In the genomic region with DNA sequence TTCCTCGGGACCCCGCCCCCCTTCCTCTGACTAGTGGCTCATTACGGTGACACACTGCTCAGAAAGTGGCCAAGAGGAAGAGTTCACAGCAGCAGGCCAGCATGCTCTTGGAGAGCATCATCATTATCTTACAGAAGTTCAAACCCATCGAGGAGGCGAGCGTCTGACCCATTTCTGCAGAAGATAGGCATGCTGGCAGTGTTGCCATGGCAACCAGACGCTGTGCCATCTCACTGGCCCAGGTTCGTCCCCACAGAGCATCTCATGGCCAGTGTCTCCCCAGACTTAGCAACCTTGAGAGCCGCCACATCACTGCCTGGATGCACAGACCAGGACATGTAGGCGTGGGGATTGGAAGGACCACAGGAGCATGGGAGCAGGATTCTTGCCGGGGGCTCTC, we compare ENCODE assay signal across 21 mouse cellular contexts. TPM values are rescaled to one million over a fixed set of nuclear protein-coding genes. Genes with fewer than 3 reads are reported as not detected.
DNase-seq lines count a peak whose midpoint lies in the region; ATAC-seq lines count a peak whose summit lies in the region.
"Had no signal": no experiment of that assay in that cellular context is flagged by ENCODE, and none has a peak within 500 bp of the region (broad histone marks: within the 10 kb centered on the region; RNA-seq: fewer than 3 reads in every experiment).

No protein-coding gene starts in this region.

- no peaks in the 10 kb centered on the region for H3K27me3 ChIP-seq in midbrain, embryonic 15.5 days (replicated peaks)
- no peaks in the 10 kb centered on the region for H3K27me3 ChIP-seq in midbrain, embryonic 16.5 days (ENCODE audit: control insufficient read depth, insufficient read depth, low read depth, low read length)
- no peaks in the 10 kb centered on the region for H3K27me3 ChIP-seq in kidney, embryonic 16.5 days (ENCODE audit: insufficient read depth, low read length)
- H3K27me3 ChIP-seq: forebrain, embryonic 13.5 days; Patski had no signal

- 63% methylated on average over 11 of the region's 11 CpGs for WGBS in midbrain, embryonic 15.5 days
- WGBS in midbrain, embryonic 16.5 days, result 49% methylated on average over 11 of the region's 11 CpGs
- WGBS in kidney, embryonic 16.5 days, result 83% methylated on average over 11 of the region's 11 CpGs

- DNase-seq in cerebellum, postnatal 10 days, result peak; percentile 69 to 70
- no peak for DNase-seq in cerebellum, adult 11-12 months
- DNase-seq in frontal cortex, postnatal 36 days (ENCODE audit: low spot score in 2 of 2), result no peak
- DNase-seq in retina, embryonic 14.5 days (ENCODE audit: low spot score), result peak; percentile 39
- DNase-seq: heart, postnatal 14 days; kidney, adult 9 months; kidney, postnatal 14 days; layer of hippocampus, adult 9-11 months; lung, embryonic 14.5 days; lung, postnatal 14 days; thymus, postnatal 4 days had no signal

- no peak overlapping the region for H3K4me3 ChIP-seq in midbrain, embryonic 15.5 days
- no peak overlapping the region for H3K4me3 ChIP-seq in midbrain, embryonic 16.5 days (ENCODE audit: low read depth, low read length)
- H3K4me3 ChIP-seq in kidney, embryonic 16.5 days (ENCODE audit: low read length), result no peak overlapping the region
- H3K4me3 ChIP-seq: forebrain, embryonic 13.5 days; hindbrain, embryonic 10.5 days; limb, embryonic 12.5 days; liver, embryonic 15.5 days had no signal

- H3K27ac ChIP-seq in midbrain, embryonic 15.5 days, result no peak overlapping the region
- no peak overlapping the region for H3K27ac ChIP-seq in midbrain, embryonic 16.5 days (ENCODE audit: low read length)
- H3K27ac ChIP-seq in kidney, embryonic 16.5 days (ENCODE audit: low read length), result no peak overlapping the region
- H3K27ac ChIP-seq: forebrain, embryonic 13.5 days; hindbrain, embryonic 10.5 days; limb, embryonic 12.5 days; liver, embryonic 15.5 days had no signal

- no peaks in the 10 kb centered on the region for H3K36me3 ChIP-seq in midbrain, embryonic 15.5 days (replicated peaks)
- no peaks in the 10 kb centered on the region for H3K36me3 ChIP-seq in midbrain, embryonic 16.5 days (ENCODE audit: control insufficient read depth, insufficient read depth, low read length)
- no peaks in the 10 kb centered on the region for H3K36me3 ChIP-seq in kidney, embryonic 16.5 days (ENCODE audit: insufficient read depth, low read length)
- H3K36me3 ChIP-seq: hindbrain, embryonic 10.5 days; limb, embryonic 12.5 days; liver, embryonic 15.5 days had no signal

- peak; percentile 18; the same call in 1 of the 2 replicates for ATAC-seq in frontal cortex, adult (ENCODE audit: low TSS enrichment)
- 0 out of 2 replicates have a peak, but pooled peaks have one; percentile 34 for ATAC-seq in midbrain, embryonic 15.5 days (replicated peaks)
- ATAC-seq in midbrain, embryonic 16.5 days, result no peak
- no peak for ATAC-seq in kidney, embryonic 16.5 days (ENCODE audit: low FRiP score, low TSS enrichment)
- ATAC-seq: forebrain, embryonic 13.5 days; intestine, embryonic 16.5 days; Patski had no signal

- no peak overlapping the region for H3K4me2 ChIP-seq in midbrain, embryonic 15.5 days
- no peak overlapping the region for H3K4me2 ChIP-seq in midbrain, embryonic 16.5 days (ENCODE audit: low read length)
- no peak overlapping the region for H3K4me2 ChIP-seq in kidney, embryonic 16.5 days (replicated peaks; ENCODE audit: low read depth, low read length)
- H3K4me2 ChIP-seq: forebrain, embryonic 13.5 days; limb, embryonic 12.5 days; liver, embryonic 15.5 days; lung, embryonic 14.5 days had no signal

- H3K9ac ChIP-seq in midbrain, embryonic 15.5 days, result no peak overlapping the region
- H3K9ac ChIP-seq in midbrain, embryonic 16.5 days (ENCODE audit: low read depth, low read length), result no peak overlapping the region
- no peak overlapping the region for H3K9ac ChIP-seq in kidney, embryonic 16.5 days (replicated peaks; ENCODE audit: low read length)
- H3K9ac ChIP-seq: forebrain, embryonic 13.5 days; limb, embryonic 12.5 days; liver, embryonic 15.5 days; lung, embryonic 14.5 days had no signal

- peaks cover 8% of the 10 kb centered on the region; the same call in 1 of the 2 replicates for H3K4me1 ChIP-seq in midbrain, embryonic 15.5 days
- H3K4me1 ChIP-seq in midbrain, embryonic 16.5 days (ENCODE audit: control insufficient read depth, insufficient read depth, low read length), result peaks cover 6% of the 10 kb centered on the region; the same call in 1 of the 2 replicates
- H3K4me1 ChIP-seq in kidney, embryonic 16.5 days (ENCODE audit: insufficient read depth, low read length), result peaks cover 5% of the 10 kb centered on the region
- H3K4me1 ChIP-seq: liver, embryonic 15.5 days had no signal

- H3K9me3 ChIP-seq in midbrain, embryonic 15.5 days, result no peaks in the 10 kb centered on the region
- H3K9me3 ChIP-seq in midbrain, embryonic 16.5 days (replicated peaks; ENCODE audit: control insufficient read depth, low read length, poor library complexity, severe bottlenecking), result no peaks in the 10 kb centered on the region
- no peaks in the 10 kb centered on the region for H3K9me3 ChIP-seq in kidney, embryonic 16.5 days (ENCODE audit: low read length)
- H3K9me3 ChIP-seq: forebrain, embryonic 13.5 days; hindbrain, embryonic 10.5 days; limb, embryonic 12.5 days; liver, embryonic 15.5 days had no signal

RNA-seq across cellular contexts. Expression of a gene that starts 54.3 kb away (rescaled TPM):
- polyA plus RNA-seq in midbrain, embryonic 15.5 days (2015; fragmentation: Nextera tagmentation; extraction: Ambion mirVana), result 322 and 328 TPM in 2 replicates
- 340 and 355 TPM in 2 replicates for polyA plus RNA-seq in midbrain, embryonic 16.5 days (2015; fragmentation: Nextera tagmentation; extraction: Ambion mirVana)
- 10.4 and 11.9 TPM in 2 replicates for polyA plus RNA-seq in kidney, embryonic 16.5 days (2015; fragmentation: Nextera tagmentation; extraction: Ambion mirVana)

Comparison
In these comparisons a context has a peak if more than half of its experiments do, and no peak if none do; other contexts are left out.
1. DNase-seq: peak in cerebellum, postnatal 10 days (2 of 2) and retina, embryonic 14.5 days (single experiment); none in cerebellum, adult 11-12 months (single experiment) and frontal cortex, postnatal 36 days (0 of 2).
2. ATAC-seq: peak in frontal cortex, adult (single experiment) and midbrain, embryonic 15.5 days (single experiment); none in midbrain, embryonic 16.5 days (single experiment) and kidney, embryonic 16.5 days (single experiment).
3. RNA of a gene that starts 54.3 kb away (polyA plus RNA-seq): 340 to 355 TPM in midbrain, embryonic 16.5 days and 322 to 328 TPM in midbrain, embryonic 15.5 days; 10.4 to 11.9 TPM in kidney, embryonic 16.5 days; every median in the first group is over 10 times any median in the second.